Mouse (Mus musculus): ENCODE results near the gene Rbck1. TPM values are rescaled to one million over a fixed set of nuclear protein-coding genes. Genes with fewer than 3 reads are reported as not detected.
"Not testable (repeated sequence)": the region's sequence is repeated elsewhere in the genome, so short reads cannot be mapped to it uniquely, and the experiment has no call there.

Gene Rbck1
- polyA plus RNA-seq, 1 experiment = 190 TPM

- no peak for DNase-seq (ENCODE audit: low read depth, low spot score)
- 29% methylated on average over 7 of the region's 7 CpGs for WGBS
Observed at GRCm38 (mm10) chr2:152312996-152313395, 19.5 kb downstream of the Rbck1 start.

DNA sequence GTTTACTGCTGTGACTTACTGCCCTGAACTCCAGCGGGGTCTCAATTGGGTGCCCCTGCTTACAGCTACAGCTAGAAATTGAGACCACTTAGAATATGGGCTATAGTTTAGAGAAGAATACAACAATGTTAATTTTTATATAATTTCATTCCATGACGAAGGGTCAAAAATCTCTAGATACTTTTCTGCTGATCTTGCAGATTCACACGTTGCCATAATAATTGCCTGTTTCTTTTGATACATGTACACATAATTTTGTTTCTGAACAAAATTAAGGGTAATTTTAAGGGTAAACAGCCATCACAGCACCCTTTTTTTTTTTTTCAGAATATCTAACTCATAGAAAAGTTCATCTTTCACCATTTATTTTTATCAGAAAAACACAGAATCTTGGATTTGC, 25.3 kb downstream of the Rbck1 start:
- no peak for DNase-seq (ENCODE audit: low read depth, low spot score)
- 89% methylated on average over 3 of the region's 3 CpGs for WGBS

- DNase-seq (ENCODE audit: low read depth, low spot score) = no peak
- 85% methylated on average over 6 of the region's 6 CpGs for WGBS
Observed at GRCm38 (mm10) chr2:152305480-152305879, 27.0 kb downstream of the Rbck1 start.

- DNase-seq (ENCODE audit: low read depth, low spot score) = no peak
- WGBS = 79% methylated on average over 5 of the region's 5 CpGs
Observed at GRCm38 (mm10) chr2:152303781-152304180, 28.7 kb downstream of the Rbck1 start.

DNA sequence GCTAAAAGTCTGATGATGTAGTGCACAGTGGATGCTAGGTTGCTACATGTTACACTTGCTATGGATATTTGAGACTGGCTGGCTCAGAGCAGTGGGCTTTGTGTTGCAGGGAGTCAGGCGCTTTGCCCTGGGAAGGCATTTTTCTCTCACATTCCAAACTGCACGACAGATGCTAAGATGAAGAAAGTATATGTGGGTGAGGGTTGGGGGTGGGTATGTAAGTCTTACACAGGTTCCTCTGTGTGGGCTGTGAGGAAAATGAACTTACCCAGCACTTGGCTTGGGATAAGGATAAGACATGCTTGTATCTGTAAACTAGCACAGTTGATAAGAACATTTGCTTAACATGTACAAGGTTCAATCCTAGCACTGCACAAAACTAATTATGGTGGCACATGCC, 29.6 kb downstream of the Rbck1 start:
- WGBS = 86% methylated on average over 2 of the region's 2 CpGs
- DNase-seq (ENCODE audit: low read depth, low spot score) = no peak

- WGBS = 18% methylated on average over 5 of the region's 5 CpGs
- DNase-seq (ENCODE audit: low read depth, low spot score) = no peak
Observed at GRCm38 (mm10) chr2:152294541-152294940, 37.9 kb downstream of the Rbck1 start.

GRCm38 (mm10) chr2:152293727-152294475, 38.6 kb downstream of the Rbck1 start, which contains the start of gene Tbc1d20:
Gene Tbc1d20 (plus strand): TSS chr2:152293828.
- under 1% methylated on average over 60 of the region's 70 CpGs for WGBS
- no peak for DNase-seq (ENCODE audit: low read depth, low spot score)

GRCm38 (mm10) chr2:152293179-152293726, 39.2 kb downstream of the Rbck1 start:
- 1% methylated on average over 15 of the region's 15 CpGs for WGBS
- no peak for DNase-seq (ENCODE audit: low read depth, low spot score)

- WGBS = 76% methylated on average over 2 of the region's 2 CpGs
- DNase-seq (ENCODE audit: low read depth, low spot score) = no peak
Observed at GRCm38 (mm10) chr2:152292475-152292874, 40.0 kb downstream of the Rbck1 start.

GRCm38 (mm10) chr2:152289623-152290022, 42.8 kb downstream of the Rbck1 start:
- WGBS = 60% methylated on average over 2 of the region's 2 CpGs
- not testable (repeated sequence) for DNase-seq (ENCODE audit: low read depth, low spot score)

DNA sequence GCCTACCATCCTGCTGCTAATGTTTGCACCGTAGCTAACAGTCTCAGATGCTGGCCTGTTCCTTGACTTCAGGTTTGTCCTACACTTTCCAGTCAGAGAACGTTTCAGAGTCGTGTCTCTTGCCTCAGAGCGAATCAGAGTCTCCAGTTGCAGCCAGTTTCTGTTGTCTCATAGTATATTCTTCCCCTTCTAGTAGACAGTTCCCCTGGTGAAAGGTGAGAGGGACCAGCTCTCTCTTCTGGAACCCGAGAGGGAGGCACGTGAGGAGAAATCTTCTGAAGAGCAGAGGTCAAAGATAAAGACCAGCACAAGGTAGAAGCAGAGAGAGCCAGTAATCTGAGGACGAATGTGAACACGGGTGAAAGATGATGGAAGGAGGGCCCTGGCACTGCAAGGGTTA, 44.4 kb downstream of the Rbck1 start:
- 78% methylated on average over 8 of the region's 8 CpGs for WGBS
- no peak for DNase-seq (ENCODE audit: low read depth, low spot score)

DNA sequence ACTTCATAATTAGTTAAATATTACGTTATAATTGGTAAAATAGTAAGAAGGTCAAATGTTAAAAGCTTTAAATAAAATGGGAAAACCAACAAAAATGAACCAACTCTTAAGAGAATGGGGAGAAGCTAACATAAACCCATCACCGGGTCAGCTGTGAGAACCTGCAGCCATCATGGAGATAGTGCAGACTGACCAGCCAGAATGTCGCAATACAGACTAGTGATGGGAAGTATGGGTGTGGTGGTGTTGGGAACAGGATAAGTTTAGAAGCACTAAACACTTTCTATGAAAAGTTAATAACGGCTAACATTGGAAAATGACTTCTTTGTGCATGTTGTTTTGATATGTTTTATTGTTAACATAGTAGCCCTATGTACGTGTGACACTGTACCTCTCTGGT, 44.9 kb downstream of the Rbck1 start:
- no peak for DNase-seq (ENCODE audit: low read depth, low spot score)
- 80% methylated on average over 5 of the region's 5 CpGs for WGBS

DNA sequence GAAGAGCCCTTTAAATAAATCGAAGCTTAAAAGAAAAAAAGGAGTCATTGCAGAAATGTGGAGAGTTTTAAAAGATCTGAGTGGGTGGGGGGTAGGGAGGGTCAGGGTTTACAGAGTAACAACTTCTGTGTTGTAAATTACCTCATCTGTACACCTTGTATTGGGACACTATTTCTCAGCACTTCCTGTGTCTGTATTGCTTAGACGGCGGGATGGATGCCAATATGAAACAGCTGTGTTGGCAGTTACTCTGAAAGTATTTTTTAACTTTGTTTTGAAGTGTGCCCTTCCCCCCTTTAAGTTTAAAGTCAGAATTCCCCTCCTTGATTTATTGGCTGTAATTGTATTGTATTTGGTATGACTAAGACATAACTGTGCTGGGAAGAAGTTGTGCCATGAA, 51.0 kb downstream of the Rbck1 start:
- DNase-seq (ENCODE audit: low read depth, low spot score) = no peak
- WGBS = 24% methylated on average over 3 of the region's 3 CpGs

GRCm38 (mm10) chr2:152273639-152274038, 58.8 kb downstream of the Rbck1 start:
- no peak for DNase-seq (ENCODE audit: low read depth, low spot score)
- 78% methylated on average over 2 of the region's 2 CpGs for WGBS

Other genes with a start within 250 kb of the Rbck1 start
- gene Srxn1, start 227.1 kb downstream of the Rbck1 start, polyA plus RNA-seq (2012; rRNA removed) = 342 and 494 TPM in 2 replicates
- 1.6 and 1.7 TPM in 2 replicates for gene Tcf15, start 189.1 kb downstream of the Rbck1 start, polyA plus RNA-seq (2012; rRNA removed)
- 30.2 and 33.6 TPM in 2 replicates for gene Csnk2a1, start 105.8 kb downstream of the Rbck1 start, polyA plus RNA-seq (2012; rRNA removed)
- 61.9 and 68.5 TPM in 2 replicates for gene Tbc1d20, start 38.8 kb downstream of the Rbck1 start, polyA plus RNA-seq (2012; rRNA removed)
- 2.1 and 5.9 TPM in 2 replicates for gene Trib3, start 11.4 kb upstream of the Rbck1 start, polyA plus RNA-seq (2012; rRNA removed)
- 0.34 and 0.87 TPM in 2 replicates for gene Nrsn2, start 44.0 kb upstream of the Rbck1 start, polyA plus RNA-seq (2012; rRNA removed)
- 1.9 and 2.0 TPM in 2 replicates for gene Sox12, start 65.4 kb upstream of the Rbck1 start, polyA plus RNA-seq (2012; rRNA removed)
- 1.7 and 2.0 TPM in 2 replicates for gene Zcchc3, start 82.4 kb upstream of the Rbck1 start, polyA plus RNA-seq (2012; rRNA removed)
- not detected in 2 replicates for gene 6820408C15Rik, start 82.9 kb upstream of the Rbck1 start, polyA plus RNA-seq (2012; rRNA removed)
- gene Defb23, start 132.0 kb upstream of the Rbck1 start, polyA plus RNA-seq (2012; rRNA removed) = not detected in 2 replicates
- gene Defb20, start 144.4 kb upstream of the Rbck1 start, polyA plus RNA-seq (2012; rRNA removed) = 0.26 and 0.69 TPM in 2 replicates
- gene Defb22, start 157.5 kb upstream of the Rbck1 start, polyA plus RNA-seq (2012; rRNA removed) = not detected in 2 replicates
- not detected in 2 replicates for gene Defb26, start 179.0 kb upstream of the Rbck1 start, polyA plus RNA-seq (2012; rRNA removed)
- gene Defb28, start 185.6 kb upstream of the Rbck1 start, polyA plus RNA-seq (2012; rRNA removed) = not detected in 2 replicates
- not detected in 2 replicates for gene Defb29, start 207.4 kb upstream of the Rbck1 start, polyA plus RNA-seq (2012; rRNA removed)
- not detected in 2 replicates for gene Gm17416, start 236.7 kb upstream of the Rbck1 start, polyA plus RNA-seq (2012; rRNA removed)
- gene Defb21, start 240.1 kb upstream of the Rbck1 start, polyA plus RNA-seq (2012; rRNA removed) = not detected in 2 replicates
- gene Defb19, start 247.7 kb upstream of the Rbck1 start, polyA plus RNA-seq (2012; rRNA removed) = not detected in 2 replicates